Mouse (Mus musculus) spleen, adult 18-20 months (tissue): ENCODE data around the gene Cpox.
"Not testable (repeated sequence)": the region's sequence is repeated elsewhere in the genome, so short reads cannot be mapped to it uniquely, and the experiment has no call there.

Experiments
- DNase-seq, 2 experiments: peaks; one replicate each; pipeline ENCODE4 v3.0.0; 2022; ENCODE audit warnings: mixed read lengths in 2 of 2

The Cpox gene

GRCm38 (mm10) chr16:58669917-58670630 is at the start of gene Cpox:
Gene Cpox, plus strand, starts transcription at chr16:58670292.
- peak; percentile 65 to 73 for DNase-seq

GRCm38 (mm10) chr16:58622377-58622776 is 47.7 kb upstream of the Cpox start:
- no peak for DNase-seq

GRCm38 (mm10) chr16:58623114-58623513 is 47.0 kb upstream of the Cpox start:
- DNase-seq: no peak

GRCm38 (mm10) chr16:58623944-58624343 is 46.1 kb upstream of the Cpox start:
- DNase-seq: peak in 1 of 2 experiments; percentile 28

GRCm38 (mm10) chr16:58627597-58628335 is 42.3 kb upstream of the Cpox start:
- DNase-seq: no peak

- DNase-seq: no peak
Observed at GRCm38 (mm10) chr16:58628336-58628680, 41.8 kb upstream of the Cpox start.

- DNase-seq: no peak
Observed at GRCm38 (mm10) chr16:58628968-58629367, 41.1 kb upstream of the Cpox start.

GRCm38 (mm10) chr16:58629736-58630135 is 40.4 kb upstream of the Cpox start:
- no peak for DNase-seq

GRCm38 (mm10) chr16:58635866-58636265 is 34.2 kb upstream of the Cpox start:
- DNase-seq: no peak

GRCm38 (mm10) chr16:58637448-58637847 is 32.6 kb upstream of the Cpox start:
- DNase-seq: no peak

GRCm38 (mm10) chr16:58638016-58638415 is 32.1 kb upstream of the Cpox start:
- DNase-seq: no peak

GRCm38 (mm10) chr16:58638689-58639175 is 31.4 kb upstream of the Cpox start, which contains the start of gene E330017A01Rik:
Gene E330017A01Rik, minus strand, starts transcription at chr16:58638739.
- no peak for DNase-seq

GRCm38 (mm10) chr16:58649979-58650378 is 20.1 kb upstream of the Cpox start:
- no peak for DNase-seq

- no peak for DNase-seq
Observed at GRCm38 (mm10) chr16:58655751-58656150, 14.3 kb upstream of the Cpox start.

- DNase-seq: no peak
Observed at GRCm38 (mm10) chr16:58656526-58656925, 13.6 kb upstream of the Cpox start.

GRCm38 (mm10) chr16:58658668-58659067 is 11.4 kb upstream of the Cpox start:
- no peak for DNase-seq

- no peak for DNase-seq
Observed at GRCm38 (mm10) chr16:58661826-58662225, 8.3 kb upstream of the Cpox start.

GRCm38 (mm10) chr16:58662287-58662791 is 7.8 kb upstream of the Cpox start:
- DNase-seq: no peak

GRCm38 (mm10) chr16:58663021-58663420 is 7.1 kb upstream of the Cpox start:
- no peak for DNase-seq

GRCm38 (mm10) chr16:58663816-58664215 is 6.3 kb upstream of the Cpox start:
- no peak for DNase-seq

GRCm38 (mm10) chr16:58665137-58665536 is 5.0 kb upstream of the Cpox start:
- DNase-seq: not testable (repeated sequence)

- DNase-seq: not testable (repeated sequence)
Observed at GRCm38 (mm10) chr16:58666681-58667080, 3.4 kb upstream of the Cpox start.

- no peak for DNase-seq
Observed at GRCm38 (mm10) chr16:58668586-58668985, 1.5 kb upstream of the Cpox start.

- DNase-seq: no peak
Observed at GRCm38 (mm10) chr16:58669264-58669663, 828 bp upstream of the Cpox start.
